Mouse (Mus musculus): ENCODE measurements around the gene Vasp. TPM values are rescaled to one million over a fixed set of nuclear protein-coding genes. Genes with fewer than 3 reads are reported as not detected.

Vasp gene
- polyA plus RNA-seq, 1 experiment: 145 TPM

GRCm38 (mm10) chr7:19236411-19236810, 35.2 kb downstream of the Vasp start:
- Histone ChIP-seq H3K79me2 (ENCODE audit: control insufficient read depth, insufficient read depth) (peaks cover 86% of the 10 kb centered on the region), H3K79me3 (ENCODE audit: low read depth) (peaks cover 39% of the 10 kb centered on the region)

GRCm38 (mm10) chr7:19235092-19235671, 36.4 kb downstream of the Vasp start:
- Histone ChIP-seq H3ac (ENCODE audit: control insufficient read depth, insufficient read length, low read depth) (no peak overlapping the region), H3K79me2 (ENCODE audit: control insufficient read depth, insufficient read depth) (peaks cover 86% of the 10 kb centered on the region), H3K36me3 (ENCODE audit: control insufficient read depth, insufficient read depth) (no peaks in the 10 kb centered on the region), H3K4me3 (ENCODE audit: insufficient read depth, poor library complexity, severe bottlenecking) (no peak overlapping the region), H3K27me3 (ENCODE audit: control insufficient read depth, insufficient read depth, insufficient read length) (no peaks in the 10 kb centered on the region), H3K79me3 (ENCODE audit: low read depth) (peaks cover 42% of the 10 kb centered on the region)
- TF ChIP-seq USF1 (IDR thresholded peaks at IDR 0.05; ENCODE audit: low read depth): no peak
- TF ChIP-seq CTCF (IDR thresholded peaks at IDR 0.05; ENCODE audit: control insufficient read depth, insufficient read depth, insufficient read length): no peak
- TF ChIP-seq MYOG (IDR thresholded peaks at IDR 0.05; ENCODE audit: control insufficient read depth, extremely low read depth, insufficient read length): no peak
- TF ChIP-seq CEBPB (IDR thresholded peaks at IDR 0.05; ENCODE audit: low read depth): no peak
- no peak for TF ChIP-seq FOSL1 (IDR thresholded peaks at IDR 0.05; ENCODE audit: insufficient read depth, low read length, poor library complexity, severe bottlenecking)
- TF ChIP-seq MYOD1 (IDR thresholded peaks at IDR 0.05; ENCODE audit: control insufficient read depth, insufficient read length, low read depth): no peak
- no peak for TF ChIP-seq MAX (IDR thresholded peaks at IDR 0.05)

More at GRCm38 (mm10) chr7:19236411-19236810, 35.2 kb downstream of the Vasp start:
- H3ac ChIP-seq (ENCODE audit: control insufficient read depth, insufficient read length, low read depth): no peak overlapping the region
- no peak overlapping the region for H3K4me3 ChIP-seq (ENCODE audit: insufficient read depth, poor library complexity, severe bottlenecking)
- H3K36me3 ChIP-seq (ENCODE audit: control insufficient read depth, insufficient read depth): no peaks in the 10 kb centered on the region
- TF ChIP-seq CTCF (IDR thresholded peaks at IDR 0.05; ENCODE audit: control insufficient read depth, insufficient read depth, insufficient read length) (no peak), CEBPB (IDR thresholded peaks at IDR 0.05; ENCODE audit: low read depth) (no peak), MYOG (IDR thresholded peaks at IDR 0.05; ENCODE audit: control insufficient read depth, extremely low read depth, insufficient read length) (no peak), MAX (IDR thresholded peaks at IDR 0.05) (no peak), USF1 (IDR thresholded peaks at IDR 0.05; ENCODE audit: low read depth) (no peak), FOSL1 (IDR thresholded peaks at IDR 0.05; ENCODE audit: insufficient read depth, low read length, poor library complexity, severe bottlenecking) (no peak), MYOD1 (IDR thresholded peaks at IDR 0.05; ENCODE audit: control insufficient read depth, insufficient read length, low read depth) (no peak)
- no peaks in the 10 kb centered on the region for H3K27me3 ChIP-seq (ENCODE audit: control insufficient read depth, insufficient read depth, insufficient read length)

DNA sequence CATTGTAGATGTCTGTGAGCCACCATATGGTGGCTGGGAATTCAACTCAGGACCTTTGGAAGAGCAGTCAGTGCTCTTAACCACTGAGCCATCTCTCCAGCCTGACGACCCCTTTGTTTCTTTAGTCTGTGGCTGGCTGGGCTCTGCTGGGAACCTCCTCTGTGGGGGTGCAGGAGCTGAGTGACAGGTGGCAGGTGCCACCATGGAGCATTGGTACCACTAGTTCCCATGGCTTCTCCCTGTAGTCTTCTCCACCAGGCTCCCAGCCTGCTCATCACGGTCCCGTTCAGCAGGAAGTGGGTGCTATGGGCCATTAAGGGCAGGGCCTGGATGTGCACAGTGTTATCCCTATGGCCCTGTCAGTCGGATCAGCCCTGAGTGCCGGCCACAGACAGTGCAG, 37.0 kb downstream of the Vasp start:
- no peaks in the 10 kb centered on the region for H3K36me3 ChIP-seq (ENCODE audit: control insufficient read depth, insufficient read depth)
- no peaks in the 10 kb centered on the region for H3K27me3 ChIP-seq (ENCODE audit: control insufficient read depth, insufficient read depth, insufficient read length)
- peaks cover 86% of the 10 kb centered on the region for H3K79me2 ChIP-seq (ENCODE audit: control insufficient read depth, insufficient read depth)
- peaks cover 45% of the 10 kb centered on the region for H3K79me3 ChIP-seq (ENCODE audit: low read depth)
- H3K4me3 ChIP-seq (ENCODE audit: insufficient read depth, poor library complexity, severe bottlenecking): no peak overlapping the region
- H3ac ChIP-seq (ENCODE audit: control insufficient read depth, insufficient read length, low read depth): no peak overlapping the region
- no peak for TF ChIP-seq CTCF (IDR thresholded peaks at IDR 0.05; ENCODE audit: control insufficient read depth, insufficient read depth, insufficient read length)
- TF ChIP-seq MYOD1 (IDR thresholded peaks at IDR 0.05; ENCODE audit: control insufficient read depth, insufficient read length, low read depth): peak; percentile 85

DNA sequence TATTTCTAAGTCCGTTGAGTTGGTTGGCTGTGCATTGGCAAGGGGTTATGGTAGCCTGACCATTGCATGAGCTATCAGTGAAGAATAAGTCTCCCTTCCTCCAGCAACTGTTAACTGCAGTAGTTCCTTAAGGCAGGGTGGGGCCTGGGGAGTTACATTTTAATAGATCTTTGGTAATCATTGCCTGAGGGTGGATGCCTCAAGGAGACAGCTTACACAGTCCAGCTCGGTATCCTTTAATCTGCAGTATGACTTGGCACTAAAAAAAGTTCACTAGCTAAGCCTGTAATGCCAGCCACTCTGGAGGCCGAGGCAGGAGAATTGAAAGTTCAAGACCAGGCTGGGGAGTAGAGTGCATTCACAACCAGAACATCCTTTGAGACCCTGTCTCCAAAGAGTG, 39.8 kb downstream of the Vasp start:
- no peak overlapping the region for H3K4me3 ChIP-seq (ENCODE audit: insufficient read depth, poor library complexity, severe bottlenecking)
- H3K27me3 ChIP-seq (ENCODE audit: control insufficient read depth, insufficient read depth, insufficient read length): no peaks in the 10 kb centered on the region
- no peaks in the 10 kb centered on the region for H3K36me3 ChIP-seq (ENCODE audit: control insufficient read depth, insufficient read depth)
- TF ChIP-seq MAX (IDR thresholded peaks at IDR 0.05) (no peak), FOSL1 (IDR thresholded peaks at IDR 0.05; ENCODE audit: insufficient read depth, low read length, poor library complexity, severe bottlenecking) (no peak), MYOG (IDR thresholded peaks at IDR 0.05; ENCODE audit: control insufficient read depth, extremely low read depth, insufficient read length) (no peak), MYOD1 (IDR thresholded peaks at IDR 0.05; ENCODE audit: control insufficient read depth, insufficient read length, low read depth) (no peak), USF1 (IDR thresholded peaks at IDR 0.05; ENCODE audit: low read depth) (no peak), CEBPB (IDR thresholded peaks at IDR 0.05; ENCODE audit: low read depth) (no peak), CTCF (IDR thresholded peaks at IDR 0.05; ENCODE audit: control insufficient read depth, insufficient read depth, insufficient read length) (no peak)
- peaks cover 48% of the 10 kb centered on the region for H3K79me3 ChIP-seq (ENCODE audit: low read depth)
- peaks cover 81% of the 10 kb centered on the region for H3K79me2 ChIP-seq (ENCODE audit: control insufficient read depth, insufficient read depth)
- H3ac ChIP-seq (ENCODE audit: control insufficient read depth, insufficient read length, low read depth): no peak overlapping the region

- H3K4me3 ChIP-seq (ENCODE audit: insufficient read depth, poor library complexity, severe bottlenecking): no peak overlapping the region
- TF ChIP-seq CEBPB (IDR thresholded peaks at IDR 0.05; ENCODE audit: low read depth) (no peak), FOSL1 (IDR thresholded peaks at IDR 0.05; ENCODE audit: insufficient read depth, low read length, poor library complexity, severe bottlenecking) (no peak), MAX (IDR thresholded peaks at IDR 0.05) (no peak), MYOG (IDR thresholded peaks at IDR 0.05; ENCODE audit: control insufficient read depth, extremely low read depth, insufficient read length) (no peak), CTCF (IDR thresholded peaks at IDR 0.05; ENCODE audit: control insufficient read depth, insufficient read depth, insufficient read length) (no peak), USF1 (IDR thresholded peaks at IDR 0.05; ENCODE audit: low read depth) (no peak), MYOD1 (IDR thresholded peaks at IDR 0.05; ENCODE audit: control insufficient read depth, insufficient read length, low read depth) (no peak)
Measured at GRCm38 (mm10) chr7:19230899-19231298, 40.7 kb downstream of the Vasp start.

More at GRCm38 (mm10) chr7:19230899-19231298, 40.7 kb downstream of the Vasp start:
- Histone ChIP-seq H3K79me3 (ENCODE audit: low read depth) (peaks cover 48% of the 10 kb centered on the region), H3K27me3 (ENCODE audit: control insufficient read depth, insufficient read depth, insufficient read length) (no peaks in the 10 kb centered on the region), H3K36me3 (ENCODE audit: control insufficient read depth, insufficient read depth) (no peaks in the 10 kb centered on the region), H3K79me2 (ENCODE audit: control insufficient read depth, insufficient read depth) (peaks cover 72% of the 10 kb centered on the region), H3ac (ENCODE audit: control insufficient read depth, insufficient read length, low read depth) (no peak overlapping the region)

Measured in C2C12 (cell line).